Mouse (Mus musculus): ENCODE data around the gene Cox4i2.

DNA sequence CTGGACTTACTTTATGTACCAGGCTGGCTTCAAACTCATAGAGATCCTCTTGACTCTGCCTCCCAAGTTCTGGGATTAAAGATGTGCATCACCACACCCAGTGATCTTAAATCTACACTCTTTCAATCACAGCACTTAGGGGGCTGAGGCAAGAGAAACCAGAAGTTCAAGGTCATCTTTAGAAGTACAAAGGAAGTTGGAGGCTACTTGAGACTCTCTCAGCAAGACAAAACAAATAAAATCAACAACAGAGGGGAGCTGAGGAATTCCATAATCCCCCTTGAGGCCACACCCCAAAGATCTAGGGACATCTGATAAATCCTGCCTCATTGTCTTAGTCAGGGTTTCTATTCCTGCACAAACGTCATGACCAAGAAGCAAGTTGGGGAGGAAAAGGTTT, 18.3 kb downstream of the Cox4i2 start:
- TF ChIP-seq CTCF (IDR thresholded peaks at IDR 0.05; ENCODE audit: low read depth, low read length) (no peak), POLR2A (IDR thresholded peaks at IDR 0.05; ENCODE audit: borderline replicate concordance, low read depth, low read length) (no peak)

All from bone marrow macrophage, adult 2 months (primary cell).